Mouse (Mus musculus) neutrophil, adult 83 days (primary cell): Measurements from ENCODE around the gene Sfi1. TPM values are rescaled to one million over a fixed set of nuclear protein-coding genes. Genes with fewer than 3 reads are reported as not detected.

Experiments
- total RNA-seq, 2 experiments: library from RNA; stranded (reverse); gene quantifications; one replicate each; pipeline ENCODE4 v1.2.4; 2023

Sfi1 gene
- total RNA-seq, result 10 to 100 TPM; 59.3 to 66.1 TPM

GRCm38 (mm10) chr11:3193363-3193762 is at the start of gene Sfi1:
Sfi1 (minus strand) TSS chr11:3193463.

GRCm38 (mm10) chr11:3202231-3202701 is 9.0 kb upstream of the Sfi1 start, which contains the start of gene Eif4enif1:
Eif4enif1 (plus strand) TSS chr11:3202392.

Other genes with a start within 250 kb of the Sfi1 start
- 10 to 100 TPM; 66.1 to 66.9 TPM for gene Eif4enif1, start 8.9 kb upstream of the Sfi1 start, total RNA-seq
- 10 to 100 TPM; 43.0 to 44.9 TPM for gene Drg1, start 73.0 kb upstream of the Sfi1 start, total RNA-seq
- 10 to 100 TPM; 34.4 to 35.0 TPM for gene Patz1, start 95.4 kb upstream of the Sfi1 start, total RNA-seq
- gene Pik3ip1, start 136.9 kb upstream of the Sfi1 start, total RNA-seq, result 1 to 10 TPM; 4.3 to 8.0 TPM
- 10 to 100 TPM; 49.4 to 50.4 TPM for gene Limk2, start 215.7 kb upstream of the Sfi1 start, total RNA-seq